Mouse (Mus musculus) heart, postnatal 4 days (tissue): ENCODE results near the gene Selenoo. TPM values are rescaled to one million over a fixed set of nuclear protein-coding genes. Genes with fewer than 3 reads are reported as not detected.

Experiments
- total RNA-seq, 2 experiments: library from RNA; stranded (reverse); gene quantifications; 2 replicates each; pipeline ENCODE4 v1.2.3; 2021

The Selenoo gene
- total RNA-seq, 2 experiments from 2014 or later, result 10.0 to 10.2 TPM

Other genes with a start within 250 kb of the Selenoo start
- 10 to 100 TPM; 36.8 to 40.2 TPM for gene Pim3, start 226.9 kb upstream of the Selenoo start, total RNA-seq
- not detected for gene Ttll8, start 134.7 kb upstream of the Selenoo start, total RNA-seq
- not detected for gene Mlc1, start 110.1 kb upstream of the Selenoo start, total RNA-seq
- 100 to 1,000 TPM; 109 to 121 TPM for gene Mov10l1, start 106.2 kb upstream of the Selenoo start, total RNA-seq
- gene Panx2, start 29.4 kb upstream of the Selenoo start, total RNA-seq, result 1 to 10 TPM; 2.1 to 2.3 TPM
- 10 to 100 TPM; 45.1 to 47.6 TPM for gene Trabd, start 14.0 kb upstream of the Selenoo start, total RNA-seq
- gene Tubgcp6, start 34.0 kb downstream of the Selenoo start, total RNA-seq, result 10 to 100 TPM; 15.9 to 16.1 TPM
- gene Hdac10, start 39.6 kb downstream of the Selenoo start, total RNA-seq, result 1 to 10 TPM; 9.0 to 9.5 TPM
- 10 to 100 TPM; 28.8 to 28.9 TPM for gene Mapk12, start 51.6 kb downstream of the Selenoo start, total RNA-seq
- gene Mapk11, start 60.5 kb downstream of the Selenoo start, total RNA-seq, result 1 to 10 TPM; 4.1 to 5.4 TPM
- gene Plxnb2, start 91.7 kb downstream of the Selenoo start, total RNA-seq, result 100 to 1,000 TPM; 132 to 137 TPM
- 10 to 100 TPM in 1 of 2 experiments, 1 to 10 TPM in 1; 8.7 to 10.3 TPM for gene Dennd6b, start 107.4 kb downstream of the Selenoo start, total RNA-seq
- gene Ppp6r2, start 122.5 kb downstream of the Selenoo start, total RNA-seq, result 10 to 100 TPM; 51.4 to 54.7 TPM
- 10 to 100 TPM; 78.6 to 83.4 TPM for gene Sbf1, start 226.2 kb downstream of the Selenoo start, total RNA-seq
- gene Adm2, start 233.6 kb downstream of the Selenoo start, total RNA-seq, result not detected
- gene Miox, start 245.3 kb downstream of the Selenoo start, total RNA-seq, result not detected